Mouse (Mus musculus) limb, embryonic 14.5 days (tissue): ENCODE results near the gene Epm2aip1. TPM values are rescaled to one million over a fixed set of nuclear protein-coding genes. Genes with fewer than 3 reads are reported as not detected.

Experiments
- ATAC-seq: fragments of 200-750 bp; cut with Nextera tagmentation; 2 replicates; pipeline ENCODE4 v1.8.0; 2017; ENCODE audit warnings: low read depth, moderate number of reproducible peaks, moderate TSS enrichment; ENCODE audit not compliant: low FRiP score
- DNase-seq: peaks from one replicate; pipeline ENCODE4 v3.0.0-alpha.2; 2015; ENCODE audit warnings: low spot score
- H3K27ac ChIP-seq: fragments of 300-500 bp; sonication (generic); replicated peaks from 2 replicates; pipeline ENCODE4 v1.5.1; 2014; ENCODE audit warnings: low read depth, mild to moderate bottlenecking, low read length, moderate library complexity, mixed read lengths
- H3K27me3 ChIP-seq: fragments of 300-500 bp; sonication (generic); 2 replicates; pipeline ENCODE4 v1.6.1; 2014; ENCODE audit warnings: low read length, mixed read lengths; ENCODE audit not compliant: control insufficient read depth, insufficient read depth
- H3K36me3 ChIP-seq: fragments of 300-500 bp; sonication (generic); 2 replicates; pipeline ENCODE4 v1.6.1; 2014; ENCODE audit warnings: mild to moderate bottlenecking, low read length, moderate library complexity, mixed read lengths; ENCODE audit not compliant: control insufficient read depth, insufficient read depth
- H3K4me1 ChIP-seq: fragments of 300-500 bp; sonication (generic); 2 replicates; pipeline ENCODE4 v1.6.1; 2014; ENCODE audit warnings: antibody characterized with exemption, low read length, mixed read lengths; ENCODE audit not compliant: control insufficient read depth, insufficient read depth
- H3K4me2 ChIP-seq: fragments of 300-500 bp; sonication (generic); replicated peaks from 2 replicates; pipeline ENCODE4 v1.6.1; 2014; ENCODE audit warnings: low read depth, mild to moderate bottlenecking, low read length, moderate library complexity; ENCODE audit not compliant: severe bottlenecking
- H3K4me3 ChIP-seq: fragments of 300-500 bp; sonication (generic); replicated peaks from 2 replicates; pipeline ENCODE4 v1.5.1; 2014; ENCODE audit warnings: low read length
- H3K9ac ChIP-seq: fragments of 300-500 bp; sonication (generic); 2 replicates; pipeline ENCODE4 v1.6.1; 2014; ENCODE audit warnings: mild to moderate bottlenecking, low read depth, low read length, moderate library complexity; ENCODE audit not compliant: severe bottlenecking
- H3K9me3 ChIP-seq: fragments of 300-500 bp; sonication (generic); 2 replicates; pipeline ENCODE4 v1.6.1; 2016; ENCODE audit warnings: low read length; ENCODE audit not compliant: control insufficient read depth
- POLR2A ChIP-seq: fragments of 200-500 bp; IDR thresholded peaks from 2 replicates; pipeline ENCODE4 v1.8.0; 2012; ENCODE audit warnings: inconsistent platforms, mild to moderate bottlenecking, moderate library complexity, borderline replicate concordance; ENCODE audit not compliant: insufficient read depth, insufficient read length; ENCODE audit errors: extremely low read depth
- WGBS: fragments of 180-500 bp; shearing (Covaris S2); extraction: QIAGEN DNeasy Blood & Tissue Kit; methylation state at CpG from one replicate; pipeline ENCODE4 v1.1.7; 2014; 5-methylcytosine and 5-hydroxymethylcytosine counted together
- polyA plus RNA-seq, 2 experiments: library from polyadenylated mRNA; depleted of rRNA in 1 of 2; stranded (reverse) in 1 of 2; unstranded in 1 of 2; fragments of >200 nt; fragmentation: Nextera tagmentation in 1 of 2; extraction: Ambion mirVana in 1 of 2; gene quantifications; 2 replicates each; pipeline versions ENCODE4 v1.2.1 to v1.2.3; 2012 to 2014

The Epm2aip1 gene
- polyA plus RNA-seq, 2 experiments, result 45.2 to 45.4 TPM

- Histone ChIP-seq H3K27ac (no peak overlapping the region), H3K9me3 (no peaks in the 10 kb centered on the region), H3K4me3 (no peak overlapping the region), H3K36me3 (no peaks in the 10 kb centered on the region), H3K4me1 (0 out of 2 replicates have a peak, but pooled peaks cover 6% of the 10 kb centered on the region), H3K4me2 (no peak overlapping the region), H3K9ac (no peak overlapping the region), H3K27me3 (no peaks in the 10 kb centered on the region)
- 68% methylated on average over 11 of the region's 11 CpGs for WGBS
- DNase-seq (no peak), ATAC-seq (no peak)
- TF ChIP-seq POLR2A, result no peak
These were observed 18.9 kb downstream of the Epm2aip1 start for GRCm38 (mm10) chr9:111290539-111291100.

GRCm38 (mm10) chr9:111293234-111293633, 21.5 kb downstream of the Epm2aip1 start:
- no peak for DNase-seq
- H3K27ac ChIP-seq, result no peak overlapping the region
- no peak overlapping the region for H3K9ac ChIP-seq
- H3K4me3 ChIP-seq, result no peak overlapping the region
- no peaks in the 10 kb centered on the region for H3K36me3 ChIP-seq
- H3K4me2 ChIP-seq, result no peak overlapping the region
- WGBS, result 84% methylated on average over 4 of the region's 4 CpGs
- ATAC-seq, result no peak
- TF ChIP-seq POLR2A, result no peak
- H3K9me3 ChIP-seq, result no peaks in the 10 kb centered on the region
- H3K4me1 ChIP-seq, result 0 out of 2 replicates have a peak, but pooled peaks cover 6% of the 10 kb centered on the region
- H3K27me3 ChIP-seq, result no peaks in the 10 kb centered on the region

- Histone ChIP-seq H3K4me3 (no peak overlapping the region), H3K27ac (no peak overlapping the region), H3K9me3 (no peaks in the 10 kb centered on the region), H3K27me3 (no peaks in the 10 kb centered on the region), H3K4me2 (no peak overlapping the region), H3K4me1 (no peaks in the 10 kb centered on the region), H3K36me3 (no peaks in the 10 kb centered on the region), H3K9ac (no peak overlapping the region)
- DNase-seq, result no peak
- 97% methylated on average over 6 of the region's 6 CpGs for WGBS
- ATAC-seq, result no peak
- no peak for TF ChIP-seq POLR2A
These were observed 23.2 kb downstream of the Epm2aip1 start for GRCm38 (mm10) chr9:111294911-111295310.

- no peak for ATAC-seq
These were observed 23.6 kb downstream of the Epm2aip1 start for GRCm38 (mm10) chr9:111295323-111295722.

GRCm38 (mm10) chr9:111296433-111296832, 24.7 kb downstream of the Epm2aip1 start:
- ATAC-seq (no peak), DNase-seq (no peak)
- H3K9me3 ChIP-seq, result no peaks in the 10 kb centered on the region
- H3K27ac ChIP-seq, result no peak overlapping the region
- H3K4me2 ChIP-seq, result no peak overlapping the region
- no peaks in the 10 kb centered on the region for H3K36me3 ChIP-seq
- WGBS, result 70% methylated on average over 7 of the region's 7 CpGs
- H3K4me1 ChIP-seq, result no peaks in the 10 kb centered on the region
- H3K4me3 ChIP-seq, result no peak overlapping the region
- no peak overlapping the region for H3K9ac ChIP-seq
- no peak for TF ChIP-seq POLR2A
- H3K27me3 ChIP-seq, result no peaks in the 10 kb centered on the region

More at GRCm38 (mm10) chr9:111295323-111295722, 23.6 kb downstream of the Epm2aip1 start:
- H3K9me3 ChIP-seq, result no peaks in the 10 kb centered on the region
- H3K4me3 ChIP-seq, result no peak overlapping the region
- WGBS, result 77% methylated on average over 2 of the region's 2 CpGs
- no peak overlapping the region for H3K4me2 ChIP-seq
- H3K4me1 ChIP-seq, result no peaks in the 10 kb centered on the region
- no peak overlapping the region for H3K27ac ChIP-seq
- no peak for TF ChIP-seq POLR2A
- no peak overlapping the region for H3K9ac ChIP-seq
- no peaks in the 10 kb centered on the region for H3K27me3 ChIP-seq
- DNase-seq, result no peak
- H3K36me3 ChIP-seq, result no peaks in the 10 kb centered on the region

GRCm38 (mm10) chr9:111298606-111299005, 26.9 kb downstream of the Epm2aip1 start:
- Histone ChIP-seq H3K4me2 (no peak overlapping the region), H3K4me3 (no peak overlapping the region), H3K27ac (no peak overlapping the region), H3K36me3 (no peaks in the 10 kb centered on the region), H3K9me3 (no peaks in the 10 kb centered on the region), H3K4me1 (no peaks in the 10 kb centered on the region), H3K9ac (no peak overlapping the region), H3K27me3 (no peaks in the 10 kb centered on the region)
- ATAC-seq (no peak), DNase-seq (no peak)
- 72% methylated on average over 2 of the region's 2 CpGs for WGBS
- no peak for TF ChIP-seq POLR2A
